Mouse (Mus musculus) cerebral cortex, adult 2 months (tissue): Measurements from ENCODE around the gene Spsb4.

Experiments used
- WGBS: fragments of 180-500 bp; shearing (Covaris S2); methylation state at CpG from one replicate; pipeline ENCODE4 v1.1.7; 2018; 5-methylcytosine and 5-hydroxymethylcytosine counted together

Gene Spsb4

GRCm38 (mm10) chr9:97017121-97017810, 1.4 kb downstream of the Spsb4 start:
- WGBS, result 3% methylated on average over 34 of the region's 34 CpGs

DNA sequence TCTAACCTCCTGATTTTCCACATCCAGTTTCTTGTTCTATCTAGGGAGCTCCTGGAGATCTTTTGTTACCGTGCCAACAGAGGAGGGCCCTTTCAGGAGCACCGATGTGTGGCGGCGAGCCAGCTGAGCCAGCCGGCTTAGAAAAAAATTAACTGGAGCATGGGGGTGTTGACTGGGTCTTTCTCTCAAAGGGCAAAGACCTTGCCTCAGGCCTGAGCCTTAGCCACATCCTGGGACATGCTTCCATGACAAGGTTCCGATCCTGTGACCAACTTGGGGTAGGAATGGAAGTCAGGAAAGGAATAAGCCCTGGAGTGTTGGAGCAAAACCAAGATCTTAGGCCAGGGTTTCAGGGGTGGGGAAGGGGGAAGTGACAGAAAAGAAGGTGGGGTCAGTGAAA, 2.9 kb downstream of the Spsb4 start:
- 60% methylated on average over 6 of the region's 6 CpGs for WGBS

- WGBS, result 82% methylated on average over 9 of the region's 9 CpGs
These were observed 4.9 kb downstream of the Spsb4 start for GRCm38 (mm10) chr9:97013698-97014097.

- 18% methylated on average over 6 of the region's 6 CpGs for WGBS
These were observed 5.5 kb downstream of the Spsb4 start for GRCm38 (mm10) chr9:97013153-97013552.

- 35% methylated on average over 15 of the region's 15 CpGs for WGBS
These were observed 7.0 kb downstream of the Spsb4 start for GRCm38 (mm10) chr9:97011454-97012195.

DNA sequence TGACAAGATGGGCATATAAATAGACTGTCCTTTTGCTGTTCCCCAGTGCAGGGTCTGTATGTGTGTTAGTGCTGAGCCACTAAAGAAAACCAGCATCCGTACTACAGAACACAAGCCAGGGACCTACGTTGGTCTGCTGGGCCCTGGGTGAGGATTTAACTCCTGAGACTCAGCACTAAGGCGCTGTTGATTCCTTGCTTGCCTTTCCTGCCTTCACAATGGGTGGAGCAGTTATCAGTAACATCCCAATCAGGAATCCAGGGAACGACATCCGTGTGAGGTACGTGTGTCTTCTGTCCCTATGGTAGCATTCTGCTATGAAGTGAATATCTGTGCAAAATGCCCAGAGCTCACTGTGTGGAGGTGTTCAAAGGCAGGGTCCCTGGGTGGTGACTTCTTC, 8.2 kb downstream of the Spsb4 start:
- WGBS, result 93% methylated on average over 6 of the region's 6 CpGs

- WGBS, result 88% methylated on average over 3 of the region's 3 CpGs
These were observed 13.9 kb downstream of the Spsb4 start for GRCm38 (mm10) chr9:97004726-97005125.

DNA sequence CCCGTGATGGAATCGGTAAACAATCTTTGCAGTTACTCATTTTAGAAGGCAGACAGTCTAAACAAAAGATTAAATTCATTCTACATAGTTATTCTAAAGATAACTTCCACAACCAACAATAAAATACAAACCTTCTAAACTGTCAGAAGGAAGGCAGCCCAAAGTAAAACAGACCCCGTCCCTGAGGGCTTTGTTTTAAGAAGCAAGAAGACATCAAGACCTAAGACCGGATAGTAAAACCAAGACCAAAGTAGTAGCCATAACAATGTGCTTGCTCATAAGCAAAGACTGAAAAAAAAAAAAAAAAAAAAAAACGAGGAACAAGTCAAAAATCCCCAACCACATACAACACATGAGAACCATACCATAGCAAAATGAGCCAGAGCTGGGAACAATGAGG, 15.5 kb downstream of the Spsb4 start:
- WGBS, result 60% methylated on average over 5 of the region's 5 CpGs

- 87% methylated on average over 8 of the region's 8 CpGs for WGBS
These were observed 16.0 kb downstream of the Spsb4 start for GRCm38 (mm10) chr9:97002654-97003053.

DNA sequence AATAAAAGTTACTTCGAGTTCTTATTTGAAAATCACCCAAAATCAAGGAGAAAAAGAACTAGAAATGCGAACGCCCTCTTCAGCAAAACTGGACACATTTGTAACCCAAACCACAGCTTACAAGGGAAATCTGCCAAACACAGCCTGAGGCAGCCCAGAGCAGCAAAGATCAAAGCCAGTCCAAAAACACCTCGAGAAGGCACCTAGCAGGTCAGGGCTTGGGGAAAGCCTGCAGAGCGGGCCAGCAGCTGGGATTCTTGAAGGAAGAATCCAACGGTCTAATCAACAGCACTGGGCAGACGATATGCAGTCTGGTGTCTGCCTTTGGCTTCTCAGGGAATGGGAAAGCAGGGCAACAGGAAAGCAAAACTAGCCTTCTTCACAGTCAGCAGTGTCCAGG, 16.6 kb downstream of the Spsb4 start:
- WGBS, result 62% methylated on average over 7 of the region's 7 CpGs

DNA sequence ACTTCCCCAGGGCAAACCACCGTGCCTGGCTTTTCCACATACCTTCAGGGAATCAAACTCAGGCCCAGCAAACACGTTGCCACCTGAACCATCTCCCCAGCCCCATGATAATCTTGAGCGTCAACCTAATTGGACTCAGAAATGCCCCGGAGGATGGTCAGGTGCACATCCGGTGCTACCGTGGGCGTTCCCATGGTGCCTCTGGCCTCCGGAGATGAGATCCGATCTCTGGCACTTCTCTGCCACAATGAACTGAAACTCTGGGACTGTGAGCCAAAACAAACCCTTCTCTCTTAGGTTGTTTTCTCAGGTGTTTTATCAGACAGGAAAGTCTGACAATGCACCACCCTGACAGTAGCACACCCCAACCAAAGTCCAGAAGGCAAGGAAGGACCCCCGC, 17.2 kb downstream of the Spsb4 start:
- 86% methylated on average over 10 of the region's 10 CpGs for WGBS

GRCm38 (mm10) chr9:96995717-96996116, 22.9 kb downstream of the Spsb4 start:
- 98% methylated on average over 25 of the region's 25 CpGs for WGBS

DNA sequence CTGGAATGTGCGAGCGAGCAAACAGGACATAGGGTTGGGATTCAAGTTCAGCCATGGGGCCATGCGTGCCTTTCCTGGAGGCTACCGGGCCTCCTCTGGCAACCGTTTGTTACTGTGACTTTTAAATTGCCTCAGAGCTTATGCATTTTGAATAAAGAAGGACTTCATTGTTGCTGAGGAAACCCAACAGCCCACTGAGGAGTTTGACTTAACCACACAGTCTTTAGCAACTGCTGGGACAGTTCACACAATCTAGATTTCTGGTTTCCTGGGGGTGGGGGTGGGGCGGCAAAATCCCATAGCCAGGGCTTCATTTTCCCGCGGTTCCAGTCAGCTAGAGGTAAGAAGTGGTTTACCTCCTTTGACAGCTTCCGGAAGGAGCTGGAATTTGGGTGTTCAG, 23.9 kb downstream of the Spsb4 start:
- WGBS, result 83% methylated on average over 9 of the region's 9 CpGs

DNA sequence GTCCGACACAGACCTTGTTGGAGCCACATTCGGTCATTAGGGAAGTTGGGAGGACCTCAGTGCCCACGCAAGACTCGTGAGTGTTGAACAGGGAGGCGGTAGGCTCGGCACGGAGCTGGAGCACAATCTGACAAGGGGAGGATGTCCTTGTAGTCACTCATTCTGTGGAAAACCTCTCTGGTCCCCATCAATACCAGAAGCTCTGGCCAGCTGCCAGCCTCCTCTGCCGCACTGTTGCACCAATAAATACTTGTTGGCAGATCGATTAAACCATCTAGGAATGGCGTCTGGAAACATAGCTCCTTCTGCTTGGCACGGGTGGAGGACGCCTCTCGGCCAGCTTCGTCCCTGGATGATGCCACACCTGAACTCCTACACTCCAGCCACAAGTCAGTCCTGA, 27.5 kb downstream of the Spsb4 start:
- WGBS, result 65% methylated on average over 14 of the region's 14 CpGs

DNA sequence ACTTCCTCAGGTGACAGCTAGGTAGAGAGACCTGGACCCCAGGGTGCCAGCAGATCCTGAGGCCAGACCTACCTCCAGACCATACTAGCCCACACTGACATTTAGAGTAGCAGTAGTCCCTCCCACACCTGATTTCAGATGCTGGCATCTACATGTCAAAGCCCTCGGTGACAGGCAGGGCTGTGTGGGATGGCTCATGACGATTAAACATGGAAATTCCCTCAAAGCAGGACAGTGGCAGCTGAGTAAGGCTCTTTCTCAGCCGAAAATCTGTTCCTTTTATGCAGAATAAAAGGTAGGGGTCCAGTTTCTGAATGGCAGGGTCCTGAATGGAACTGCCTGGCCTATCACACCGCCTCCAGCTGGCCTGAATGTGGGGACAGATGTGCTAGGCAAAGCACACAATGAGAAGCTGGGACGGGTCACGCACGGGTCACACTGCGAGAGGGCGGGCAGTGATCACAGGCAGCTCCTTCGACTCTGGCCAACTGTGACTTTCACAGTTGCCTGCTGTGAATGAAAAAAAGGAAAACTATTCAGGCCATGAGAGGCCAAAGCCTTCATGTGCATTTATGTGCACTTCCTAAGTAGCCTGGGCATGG, 29.2 kb downstream of the Spsb4 start:
- WGBS, result 52% methylated on average over 10 of the region's 10 CpGs

DNA sequence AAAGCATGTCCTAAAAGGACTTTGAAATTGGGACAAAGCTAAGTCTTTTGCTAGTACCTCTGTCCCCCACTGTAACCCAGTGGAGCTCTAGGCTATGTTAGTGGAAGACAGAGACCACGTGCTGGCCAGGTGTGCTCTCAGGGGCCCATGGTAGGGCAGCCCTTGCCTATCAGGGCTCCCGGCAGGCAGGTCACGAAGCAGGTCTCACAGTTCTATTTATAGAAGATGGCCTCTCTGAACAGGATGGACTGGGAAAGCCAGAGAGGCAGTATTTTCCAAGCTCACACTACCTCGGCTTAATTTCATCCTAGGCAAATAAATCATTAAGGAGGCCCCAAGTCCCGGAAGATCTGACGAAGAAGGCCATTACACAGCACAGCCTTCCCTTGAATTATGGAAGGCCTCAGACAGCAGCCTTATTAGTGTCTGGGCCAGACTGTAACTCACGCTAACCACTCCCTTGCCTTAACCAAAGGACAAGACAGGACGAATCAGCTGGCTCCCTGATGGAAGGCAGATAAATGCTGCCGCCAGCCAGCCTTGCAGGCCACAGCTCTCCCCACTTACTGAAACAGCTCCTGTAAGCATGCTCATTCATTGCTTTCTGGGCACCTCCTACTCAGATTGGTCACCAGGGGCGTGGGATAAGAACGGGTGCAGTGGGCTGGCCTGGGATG, 31.7 kb downstream of the Spsb4 start:
- WGBS, result 72% methylated on average over 11 of the region's 11 CpGs

- 97% methylated on average over 8 of the region's 8 CpGs for WGBS
These were observed 34.6 kb downstream of the Spsb4 start for GRCm38 (mm10) chr9:96984034-96984433.

GRCm38 (mm10) chr9:96982940-96983339, 35.7 kb downstream of the Spsb4 start:
- WGBS, result 84% methylated on average over 3 of the region's 3 CpGs

DNA sequence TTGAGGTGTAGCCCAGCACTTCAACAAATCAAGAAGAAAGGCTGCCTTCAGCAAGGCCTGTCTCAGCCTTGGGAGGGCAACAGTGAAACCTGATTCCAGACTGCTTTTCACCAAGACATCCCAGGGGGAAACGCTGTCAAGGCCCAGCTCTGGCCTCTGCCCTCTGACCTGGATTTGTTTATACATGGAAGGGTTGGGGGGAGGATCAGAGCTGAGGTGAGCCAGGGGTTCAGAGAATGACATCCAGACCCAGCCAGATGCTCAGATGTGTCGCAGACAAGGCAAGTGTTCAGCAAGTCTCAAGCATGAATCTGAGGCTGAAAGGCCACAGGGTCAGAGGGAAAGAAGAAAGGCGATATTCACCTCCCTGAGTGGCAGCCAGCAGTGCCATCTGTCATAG, 36.3 kb downstream of the Spsb4 start:
- 73% methylated on average over 3 of the region's 3 CpGs for WGBS

- 93% methylated on average over 5 of the region's 5 CpGs for WGBS
These were observed 36.8 kb downstream of the Spsb4 start for GRCm38 (mm10) chr9:96981836-96982235.

DNA sequence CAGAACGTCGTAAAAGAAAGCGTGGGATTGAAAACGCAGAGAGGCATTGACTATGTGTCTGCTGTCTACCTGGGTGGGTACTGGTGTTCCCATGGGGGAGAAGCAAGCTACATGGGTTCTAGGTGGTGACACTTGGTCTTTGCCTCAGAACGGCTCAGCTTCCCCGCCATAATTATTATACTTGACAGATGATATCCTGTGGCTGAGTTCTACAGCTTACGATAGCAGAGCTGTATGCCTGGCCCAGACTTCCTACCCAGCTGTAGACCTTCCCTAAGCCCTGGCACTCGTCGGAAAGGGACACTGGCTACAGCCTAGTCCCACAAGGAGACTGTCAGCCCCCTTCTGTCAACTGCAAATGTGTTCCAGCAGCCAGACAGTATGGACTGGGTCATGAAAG, 37.5 kb downstream of the Spsb4 start:
- WGBS, result 64% methylated on average over 9 of the region's 9 CpGs
